Mouse (Mus musculus): ENCODE results near the gene Ap1m2. TPM values are rescaled to one million over a fixed set of nuclear protein-coding genes. Genes with fewer than 3 reads are reported as not detected.

Ap1m2 gene
- total and polyA plus RNA-seq, 3 experiments = 0.73 to 1.0 TPM; not detected in 1

GRCm38 (mm10) chr9:21314367-21315140 is 2.4 kb upstream of the Ap1m2 start (continued):
- TF ChIP-seq POLR2A (IDR thresholded peaks at IDR 0.05; ENCODE audit: control insufficient read depth in 1 of 2, insufficient read depth in 1 of 2, low read depth in 1 of 2, low read length in 2 of 2, poor library complexity in 1 of 2) = no peak
- TF ChIP-seq E2F4 (IDR thresholded peaks at IDR 0.05; ENCODE audit: borderline replicate concordance, low read depth, low read length) = no peak
- no peak for TF ChIP-seq USF2 (IDR thresholded peaks at IDR 0.05; ENCODE audit: borderline replicate concordance in 1 of 2, insufficient read depth in 1 of 2, low read depth in 1 of 2, low read length in 2 of 2)
- TF ChIP-seq TCF12 (IDR thresholded peaks at IDR 0.05; ENCODE audit: low read depth, low read length) = peak; percentile 58
- TF ChIP-seq NELFE (IDR thresholded peaks at IDR 0.05; ENCODE audit: low read depth, low read length) = 0 out of 2 replicates have a peak, but pooled peaks have one; percentile 14
- 0 out of 2 replicates have a peak, but pooled peaks have one; percentile 35 for TF ChIP-seq MAX (IDR thresholded peaks at IDR 0.05; ENCODE audit: low read length)
- peak; percentile 65; the same call in 1 of the 2 replicates for TF ChIP-seq TBP (IDR thresholded peaks at IDR 0.05; ENCODE audit: low read depth, low read length)
- no peak for TF ChIP-seq GABPA (IDR thresholded peaks at IDR 0.05; ENCODE audit: low read depth, low read length)
- no peak for TF ChIP-seq HCFC1 (IDR thresholded peaks at IDR 0.05; ENCODE audit: low read depth, low read length)
- peak; percentile 23; the same call in 1 of the 2 replicates for TF ChIP-seq GATA1 (IDR thresholded peaks at IDR 0.05; ENCODE audit: low read depth, low read length)
- TF ChIP-seq MAZ (IDR thresholded peaks at IDR 0.05; ENCODE audit: low read depth, low read length) = no peak
- no peak for TF ChIP-seq JUND (IDR thresholded peaks at IDR 0.05; ENCODE audit: low read depth, low read length)
- TF ChIP-seq ETS1 (IDR thresholded peaks at IDR 0.05; ENCODE audit: low read depth, low read length) = 0 out of 2 replicates have a peak, but pooled peaks have one; percentile 24
- TF ChIP-seq CHD1 (IDR thresholded peaks at IDR 0.05; ENCODE audit: low read depth, low read length) = no peak
- no peak for TF ChIP-seq USF1 (IDR thresholded peaks at IDR 0.05; ENCODE audit: low read depth, low read length)
- peak; percentile 17; the same call in 1 of the 2 replicates for TF ChIP-seq SMC3 (IDR thresholded peaks at IDR 0.05; ENCODE audit: low read depth, low read length)
- TF ChIP-seq ELF1 (IDR thresholded peaks at IDR 0.05; ENCODE audit: low read depth, low read length) = no peak
- TF ChIP-seq ZNF384 (IDR thresholded peaks at IDR 0.05; ENCODE audit: low read depth, low read length) = no peak

- Histone ChIP-seq H3K27me3 (ENCODE audit: control insufficient read depth in 1 of 2, insufficient read depth in 2 of 2, low read length in 2 of 2) (no peaks in the 10 kb centered on the region), H3K9ac (ENCODE audit: control insufficient read depth, low read depth, low read length, poor library complexity, severe bottlenecking) (peak overlapping the region; percentile 6; the same call in 1 of the 2 replicates), H3K36me3 (ENCODE audit: control insufficient read depth in 1 of 2, insufficient read depth in 2 of 2, low read length in 2 of 2) (peaks cover 0 to 14% of the 10 kb centered on the region in 2 experiments; a peak in 2 of 4 replicates), H3K27ac (ENCODE audit: control insufficient read depth, low read depth, low read length) (no peak overlapping the region), H3K79me2 (ENCODE audit: control insufficient read depth, insufficient read depth, low read length, poor library complexity) (no peaks in the 10 kb centered on the region), H3K9me3 (replicated peaks; ENCODE audit: insufficient read depth, low read length) (no peaks in the 10 kb centered on the region), H3K4me1 (ENCODE audit: control insufficient read depth in 1 of 2, insufficient read depth in 2 of 2, low read length in 2 of 2) (peaks cover 6 to 16% of the 10 kb centered on the region in 2 experiments; a peak in 3 of 4 replicates), H3K4me3 (ENCODE audit: control insufficient read depth in 1 of 2, insufficient read depth in 1 of 2, low read depth in 2 of 2, low read length in 2 of 2) (no peak overlapping the region)
- peak; percentile 99 for DNase-seq (ENCODE audit: low read depth, low spot score)
- TF ChIP-seq SMC3 (IDR thresholded peaks at IDR 0.05; ENCODE audit: low read depth, low read length) (peak; percentile 100), NELFE (IDR thresholded peaks at IDR 0.05; ENCODE audit: low read depth, low read length) (no peak), MAX (IDR thresholded peaks at IDR 0.05; ENCODE audit: low read length) (peak; percentile 59), POLR2A (IDR thresholded peaks at IDR 0.05; ENCODE audit: control insufficient read depth in 1 of 2, insufficient read depth in 1 of 2, low read depth in 1 of 2, low read length in 2 of 2, poor library complexity in 1 of 2) (peak in 1 of 2 experiments; percentile 17; a peak in 1 of 4 replicates), MEF2A (IDR thresholded peaks at IDR 0.05; ENCODE audit: extremely low read depth, insufficient replicate concordance, low read depth, low read length, poor library complexity, severe bottlenecking) (no peak), UBTF (IDR thresholded peaks at IDR 0.05; ENCODE audit: borderline replicate concordance, insufficient read depth, low read depth, low read length) (no peak), TAL1 (IDR thresholded peaks at IDR 0.05; ENCODE audit: low read length) (peak; percentile 99), ZKSCAN1 (IDR thresholded peaks at IDR 0.05; ENCODE audit: low read depth, low read length) (no peak), CTCF (IDR thresholded peaks at IDR 0.05 in 2 of 3, conservative IDR thresholded peaks at IDR 0.05 in 1 of 3; ENCODE audit: control insufficient read depth in 1 of 3, insufficient read depth in 1 of 3, low read depth in 2 of 3, low read length in 3 of 3, poor library complexity in 1 of 3, severe bottlenecking in 1 of 3) (peak in 2 of 3 experiments; percentile 100; a peak in 5 of 6 replicates), MAZ (IDR thresholded peaks at IDR 0.05; ENCODE audit: low read depth, low read length) (peak; percentile 66), ZNF384 (IDR thresholded peaks at IDR 0.05; ENCODE audit: low read depth, low read length) (peak; percentile 81), GATA1 (IDR thresholded peaks at IDR 0.05; ENCODE audit: low read depth, low read length) (peak; percentile 95), TBP (IDR thresholded peaks at IDR 0.05; ENCODE audit: low read depth, low read length) (peak; percentile 77), MYB (IDR thresholded peaks at IDR 0.05; ENCODE audit: low read depth, low read length) (no peak), ZC3H11A (IDR thresholded peaks at IDR 0.05; ENCODE audit: low read depth, low read length) (peak; percentile 100), MXI1 (IDR thresholded peaks at IDR 0.05; ENCODE audit: low read depth, low read length) (peak; percentile 82; the same call in 1 of the 2 replicates), BHLHE40 (IDR thresholded peaks at IDR 0.05; ENCODE audit: borderline replicate concordance, low read depth, low read length) (peak; percentile 49; the same call in 1 of the 2 replicates), MYC (IDR thresholded peaks at IDR 0.05; ENCODE audit: low read depth, low read length) (peak; percentile 79; the same call in 1 of the 2 replicates), USF1 (IDR thresholded peaks at IDR 0.05; ENCODE audit: low read depth, low read length) (no peak), POLR2AphosphoS2 (IDR thresholded peaks at IDR 0.05; ENCODE audit: low read length) (no peak), ELF1 (IDR thresholded peaks at IDR 0.05; ENCODE audit: low read depth, low read length) (no peak; the same call in 1 of the 2 replicates), CHD2 (IDR thresholded peaks at IDR 0.05; ENCODE audit: low read length) (no peak)
Measured at GRCm38 (mm10) chr9:21313394-21313793, 1.3 kb upstream of the Ap1m2 start.
